ENCODE assay signal across 9 mouse cellular contexts in the genomic region with DNA sequence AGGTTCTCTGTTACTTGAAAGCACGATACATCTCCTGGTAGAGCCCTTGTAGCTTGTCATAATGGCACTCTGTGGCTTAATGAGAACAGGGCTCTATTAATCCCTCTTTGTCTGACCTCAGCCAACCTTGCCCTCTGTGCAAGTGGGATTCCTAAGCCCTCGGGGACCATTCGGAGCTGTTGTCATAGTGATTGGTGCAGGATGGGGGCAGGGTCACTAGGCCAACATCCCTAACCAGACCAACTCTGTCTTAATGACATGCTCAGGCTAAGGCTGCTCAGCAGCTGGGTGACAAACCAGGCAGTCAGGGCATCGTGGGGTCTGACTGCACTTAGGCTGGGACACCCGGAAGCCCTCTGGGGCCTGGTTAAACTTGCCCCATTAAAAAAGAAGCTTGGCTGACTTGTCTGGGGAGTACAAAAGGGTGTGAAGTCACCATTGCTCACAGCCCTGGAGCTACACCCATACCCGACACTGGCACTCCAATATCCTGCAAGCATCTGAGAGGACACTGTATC. TPM values are rescaled to one million over a fixed set of nuclear protein-coding genes. Genes with fewer than 3 reads are reported as not detected.
DNase-seq lines count a peak whose midpoint lies in the region; ATAC-seq lines count a peak whose summit lies in the region.
"Had no signal": no experiment of that assay in that cellular context is flagged by ENCODE, and none has a peak within 500 bp of the region (broad histone marks: within the 10 kb centered on the region; RNA-seq: fewer than 3 reads in every experiment).

No protein-coding gene starts in this region.

- DNase-seq in layer of hippocampus, adult 9-11 months, result peak; percentile 78
- DNase-seq in layer of hippocampus, adult 11-12 months (ENCODE audit: low spot score), result no peak
- DNase-seq in forebrain, embryonic 14.5 days (ENCODE audit: low spot score), result peak; percentile 50
- peak; percentile 66 for DNase-seq in retina, postnatal 1 day
- no peak for DNase-seq in heart, adult 9 months (ENCODE audit: low spot score in 2 of 2)
- no peak for DNase-seq in left cerebral cortex, postnatal 10 days (ENCODE audit: extremely low spot score in 1 of 2, low spot score in 2 of 2)
- DNase-seq: lung, postnatal 14 days had no signal

- H3K4me3 ChIP-seq in forebrain, embryonic 14.5 days (ENCODE audit: low read depth, low read length), result no peak overlapping the region
- H3K4me3 ChIP-seq in limb, embryonic 12.5 days (replicated peaks), result no peak overlapping the region

- no peaks in the 10 kb centered on the region for H3K27me3 ChIP-seq in forebrain, embryonic 14.5 days (replicated peaks; ENCODE audit: control insufficient read depth, insufficient read depth, low read length)
- H3K27me3 ChIP-seq in limb, embryonic 12.5 days, result no peaks in the 10 kb centered on the region

- no peaks in the 10 kb centered on the region for H3K9me3 ChIP-seq in forebrain, embryonic 14.5 days (replicated peaks; ENCODE audit: control insufficient read depth, low read length)
- H3K9me3 ChIP-seq in limb, embryonic 12.5 days, result no peaks in the 10 kb centered on the region; the same call in 1 of the 2 replicates

- WGBS in forebrain, embryonic 14.5 days, result 2% methylated on average over 6 of the region's 6 CpGs
- 11% methylated on average over 6 of the region's 6 CpGs for WGBS in limb, embryonic 12.5 days

- H3K4me2 ChIP-seq in forebrain, embryonic 14.5 days (ENCODE audit: low read length), result no peak overlapping the region
- H3K4me2 ChIP-seq in limb, embryonic 12.5 days, result no peak overlapping the region

- no peak overlapping the region for H3K27ac ChIP-seq in forebrain, embryonic 14.5 days (ENCODE audit: low read depth, low read length)
- H3K27ac ChIP-seq in limb, embryonic 12.5 days, result no peak overlapping the region

- peak; percentile 51; the same call in 1 of the 2 replicates for ATAC-seq in forebrain, embryonic 14.5 days
- ATAC-seq in limb, embryonic 12.5 days (ENCODE audit: insufficient number of reproducible peaks, insufficient read depth, low FRiP score, low TSS enrichment, low read depth), result peak; percentile 52; the same call in 1 of the 2 replicates
- ATAC-seq: inflammation-experienced regulatory T-cells, adult 6 months had no signal

- intact Hi-C loops in left cerebral cortex, postnatal 10 days (cut with DNase I), result no loop called here

- H3K9ac ChIP-seq in forebrain, embryonic 14.5 days (ENCODE audit: low read length), result no peak overlapping the region
- no peak overlapping the region for H3K9ac ChIP-seq in limb, embryonic 12.5 days (replicated peaks)

- no peaks in the 10 kb centered on the region for H3K36me3 ChIP-seq in forebrain, embryonic 14.5 days (ENCODE audit: control insufficient read depth, insufficient read depth, low read length)
- H3K36me3 ChIP-seq in limb, embryonic 12.5 days, result no peaks in the 10 kb centered on the region

- H3K4me1 ChIP-seq in forebrain, embryonic 14.5 days (ENCODE audit: control insufficient read depth, insufficient read depth, low read length), result peaks cover 4% of the 10 kb centered on the region; the same call in 1 of the 2 replicates
- H3K4me1 ChIP-seq in limb, embryonic 12.5 days (replicated peaks), result peaks cover 9% of the 10 kb centered on the region

RNA-seq across cellular contexts. Expression of a gene that starts 51.1 kb away (rescaled TPM):
- 8.3 and 8.4 TPM in 2 replicates for polyA plus RNA-seq in forebrain, embryonic 14.5 days (2014; fragmentation: Nextera tagmentation; extraction: Ambion mirVana)
- 17.5 and 19.9 TPM in 2 replicates for polyA plus RNA-seq in limb, embryonic 12.5 days (2016; fragmentation: Nextera tagmentation; extraction: Ambion mirVana)
- total RNA-seq in left cerebral cortex, postnatal 10 days (2021), result 10 to 100 TPM in 1 of 2 experiments, 1 to 10 TPM in 1; 9.4 to 10.1 TPM

Comparison
In these comparisons a context has a peak if more than half of its experiments do, and no peak if none do; other contexts are left out.
1. DNase-seq: peak in layer of hippocampus, adult 9-11 months (single experiment), forebrain, embryonic 14.5 days (single experiment) and retina, postnatal 1 day (single experiment); none in layer of hippocampus, adult 11-12 months (single experiment), heart, adult 9 months (0 of 2) and left cerebral cortex, postnatal 10 days (0 of 2).